Mouse (Mus musculus): Measurements from ENCODE around the gene Cd70. TPM values are rescaled to one million over a fixed set of nuclear protein-coding genes. Genes with fewer than 3 reads are reported as not detected.

Cd70 gene
- polyA plus RNA-seq (2015; fragmentation: Nextera tagmentation; extraction: Ambion mirVana), result 1.4 and 1.9 TPM in 2 replicates

GRCm38 (mm10) chr17:57148994-57149803 lies at the start of gene Cd70:
TSS of gene Cd70 (minus strand) at chr17:57149777.
- Histone ChIP-seq H3K4me1 (replicated peaks) (peaks cover 10% of the 10 kb centered on the region), H3K27me3 (peaks cover 16% of the 10 kb centered on the region), H3K9me3 (no peaks in the 10 kb centered on the region), H3K9ac (peak within 1 kb of the TSS; percentile 41), H3K4me2 (peak within 1 kb of the TSS; percentile 74), H3K36me3 (no peaks in the 10 kb centered on the region), H3K4me3 (peak within 1 kb of the TSS; percentile 38), H3K27ac (replicated peaks) (no peak within 1 kb of the TSS)
- WGBS, result 3% methylated on average over 39 of the region's 39 CpGs
- ATAC-seq (ENCODE audit: low FRiP score, low read depth), result peak; percentile 58; the same call in 1 of the 2 replicates

- 87% methylated on average over 3 of the region's 3 CpGs for WGBS
- H3K4me3 ChIP-seq, result no peak overlapping the region
- H3K9ac ChIP-seq, result no peak overlapping the region
- H3K27me3 ChIP-seq, result no peaks in the 10 kb centered on the region
- no peaks in the 10 kb centered on the region for H3K36me3 ChIP-seq
- no peak for ATAC-seq (ENCODE audit: low FRiP score, low read depth)
- no peak overlapping the region for H3K27ac ChIP-seq (replicated peaks)
- no peaks in the 10 kb centered on the region for H3K9me3 ChIP-seq
- H3K4me2 ChIP-seq, result no peak overlapping the region
- no peaks in the 10 kb centered on the region for H3K4me1 ChIP-seq (replicated peaks)
These were observed 48.7 kb upstream of the Cd70 start for GRCm38 (mm10) chr17:57198252-57198651.

- no peak for ATAC-seq (ENCODE audit: low FRiP score, low read depth)
- H3K4me1 ChIP-seq (replicated peaks), result no peaks in the 10 kb centered on the region
- H3K27ac ChIP-seq (replicated peaks), result no peak overlapping the region
- no peaks in the 10 kb centered on the region for H3K9me3 ChIP-seq
- no peaks in the 10 kb centered on the region for H3K27me3 ChIP-seq
- H3K4me3 ChIP-seq, result no peak overlapping the region
- no peak overlapping the region for H3K9ac ChIP-seq
- no peaks in the 10 kb centered on the region for H3K36me3 ChIP-seq
- WGBS, result 89% methylated on average over 8 of the region's 8 CpGs
- H3K4me2 ChIP-seq, result no peak overlapping the region
These were observed 45.9 kb upstream of the Cd70 start for GRCm38 (mm10) chr17:57195326-57196010.

- Histone ChIP-seq H3K9ac (no peak overlapping the region), H3K4me3 (no peak overlapping the region), H3K36me3 (no peaks in the 10 kb centered on the region), H3K4me2 (no peak overlapping the region), H3K27ac (replicated peaks) (no peak overlapping the region), H3K27me3 (no peaks in the 10 kb centered on the region), H3K9me3 (no peaks in the 10 kb centered on the region), H3K4me1 (replicated peaks) (no peaks in the 10 kb centered on the region)
- WGBS, result 80% methylated on average over 3 of the region's 3 CpGs
- ATAC-seq (ENCODE audit: low FRiP score, low read depth), result no peak
These were observed 45.2 kb upstream of the Cd70 start for GRCm38 (mm10) chr17:57194771-57195170.

- WGBS, result 84% methylated on average over 11 of the region's 11 CpGs
- Histone ChIP-seq H3K36me3 (no peaks in the 10 kb centered on the region), H3K4me2 (no peak within 1 kb of the TSS), H3K4me3 (no peak within 1 kb of the TSS), H3K27ac (replicated peaks) (no peak within 1 kb of the TSS), H3K9ac (no peak within 1 kb of the TSS), H3K9me3 (no peaks in the 10 kb centered on the region), H3K27me3 (no peaks in the 10 kb centered on the region), H3K4me1 (replicated peaks) (no peaks in the 10 kb centered on the region)
- no peak for ATAC-seq (ENCODE audit: low FRiP score, low read depth)
These were observed 44.5 kb upstream of the Cd70 start, which contains the start of gene Tnfsf14 for GRCm38 (mm10) chr17:57194041-57194507. TSS of gene Tnfsf14 (minus strand) at chr17:57194177.

- H3K9ac ChIP-seq, result no peak overlapping the region
- no peaks in the 10 kb centered on the region for H3K9me3 ChIP-seq
- WGBS, result 91% methylated on average over 12 of the region's 12 CpGs
- H3K27me3 ChIP-seq, result no peaks in the 10 kb centered on the region
- no peak overlapping the region for H3K27ac ChIP-seq (replicated peaks)
- no peaks in the 10 kb centered on the region for H3K4me1 ChIP-seq (replicated peaks)
- no peaks in the 10 kb centered on the region for H3K36me3 ChIP-seq
- no peak overlapping the region for H3K4me3 ChIP-seq
- ATAC-seq (ENCODE audit: low FRiP score, low read depth), result no peak
- H3K4me2 ChIP-seq, result no peak overlapping the region
These were observed 39.1 kb upstream of the Cd70 start for GRCm38 (mm10) chr17:57188510-57189192.

GRCm38 (mm10) chr17:57185641-57186040 lies 36.1 kb upstream of the Cd70 start:
- WGBS, result 79% methylated on average over 2 of the region's 2 CpGs
- Histone ChIP-seq H3K4me2 (no peak overlapping the region), H3K9ac (no peak overlapping the region), H3K4me1 (replicated peaks) (no peaks in the 10 kb centered on the region), H3K9me3 (no peaks in the 10 kb centered on the region), H3K4me3 (no peak overlapping the region), H3K36me3 (no peaks in the 10 kb centered on the region), H3K27me3 (no peaks in the 10 kb centered on the region), H3K27ac (replicated peaks) (no peak overlapping the region)
- no peak for ATAC-seq (ENCODE audit: low FRiP score, low read depth)

GRCm38 (mm10) chr17:57182871-57183270 lies 33.3 kb upstream of the Cd70 start:
- H3K9ac ChIP-seq, result no peak overlapping the region
- no peak overlapping the region for H3K27ac ChIP-seq (replicated peaks)
- no peaks in the 10 kb centered on the region for H3K36me3 ChIP-seq
- WGBS, result 77% methylated on average over 3 of the region's 3 CpGs
- H3K4me2 ChIP-seq, result no peak overlapping the region
- no peak for ATAC-seq (ENCODE audit: low FRiP score, low read depth)
- no peak overlapping the region for H3K4me3 ChIP-seq
- H3K9me3 ChIP-seq, result no peaks in the 10 kb centered on the region
- H3K27me3 ChIP-seq, result no peaks in the 10 kb centered on the region
- no peaks in the 10 kb centered on the region for H3K4me1 ChIP-seq (replicated peaks)

- 33% methylated on average over 8 of the region's 8 CpGs for WGBS
- Histone ChIP-seq H3K4me1 (replicated peaks) (no peaks in the 10 kb centered on the region), H3K9me3 (no peaks in the 10 kb centered on the region), H3K27ac (replicated peaks) (no peak overlapping the region), H3K9ac (no peak overlapping the region), H3K36me3 (no peaks in the 10 kb centered on the region), H3K4me3 (no peak overlapping the region), H3K4me2 (no peak overlapping the region), H3K27me3 (no peaks in the 10 kb centered on the region)
- ATAC-seq (ENCODE audit: low FRiP score, low read depth), result no peak
These were observed 30.8 kb upstream of the Cd70 start for GRCm38 (mm10) chr17:57180363-57180762.

GRCm38 (mm10) chr17:57173351-57173750 lies 23.8 kb upstream of the Cd70 start:
- no peak for ATAC-seq (ENCODE audit: low FRiP score, low read depth)
- WGBS, result 74% methylated on average over 4 of the region's 4 CpGs
- H3K9me3 ChIP-seq, result no peaks in the 10 kb centered on the region
- no peak overlapping the region for H3K4me2 ChIP-seq
- no peaks in the 10 kb centered on the region for H3K4me1 ChIP-seq (replicated peaks)
- H3K36me3 ChIP-seq, result no peaks in the 10 kb centered on the region
- H3K27ac ChIP-seq (replicated peaks), result no peak overlapping the region
- no peak overlapping the region for H3K4me3 ChIP-seq
- no peak overlapping the region for H3K9ac ChIP-seq
- no peaks in the 10 kb centered on the region for H3K27me3 ChIP-seq

- H3K36me3 ChIP-seq, result no peaks in the 10 kb centered on the region
- no peak overlapping the region for H3K4me2 ChIP-seq
- H3K9me3 ChIP-seq, result no peaks in the 10 kb centered on the region
- H3K27me3 ChIP-seq, result no peaks in the 10 kb centered on the region
- H3K9ac ChIP-seq, result no peak overlapping the region
- ATAC-seq (ENCODE audit: low FRiP score, low read depth), result no peak
- WGBS, result 79% methylated on average over 5 of the region's 5 CpGs
- no peak overlapping the region for H3K27ac ChIP-seq (replicated peaks)
- no peaks in the 10 kb centered on the region for H3K4me1 ChIP-seq (replicated peaks)
- no peak overlapping the region for H3K4me3 ChIP-seq
These were observed 22.8 kb upstream of the Cd70 start for GRCm38 (mm10) chr17:57172378-57172777.
